Mouse (Mus musculus): Measurements from ENCODE around the gene Arhgap33.
"Not testable (repeated sequence)": the region's sequence is repeated elsewhere in the genome, so short reads cannot be mapped to it uniquely, and the experiment has no call there.

Gene Arhgap33

DNA sequence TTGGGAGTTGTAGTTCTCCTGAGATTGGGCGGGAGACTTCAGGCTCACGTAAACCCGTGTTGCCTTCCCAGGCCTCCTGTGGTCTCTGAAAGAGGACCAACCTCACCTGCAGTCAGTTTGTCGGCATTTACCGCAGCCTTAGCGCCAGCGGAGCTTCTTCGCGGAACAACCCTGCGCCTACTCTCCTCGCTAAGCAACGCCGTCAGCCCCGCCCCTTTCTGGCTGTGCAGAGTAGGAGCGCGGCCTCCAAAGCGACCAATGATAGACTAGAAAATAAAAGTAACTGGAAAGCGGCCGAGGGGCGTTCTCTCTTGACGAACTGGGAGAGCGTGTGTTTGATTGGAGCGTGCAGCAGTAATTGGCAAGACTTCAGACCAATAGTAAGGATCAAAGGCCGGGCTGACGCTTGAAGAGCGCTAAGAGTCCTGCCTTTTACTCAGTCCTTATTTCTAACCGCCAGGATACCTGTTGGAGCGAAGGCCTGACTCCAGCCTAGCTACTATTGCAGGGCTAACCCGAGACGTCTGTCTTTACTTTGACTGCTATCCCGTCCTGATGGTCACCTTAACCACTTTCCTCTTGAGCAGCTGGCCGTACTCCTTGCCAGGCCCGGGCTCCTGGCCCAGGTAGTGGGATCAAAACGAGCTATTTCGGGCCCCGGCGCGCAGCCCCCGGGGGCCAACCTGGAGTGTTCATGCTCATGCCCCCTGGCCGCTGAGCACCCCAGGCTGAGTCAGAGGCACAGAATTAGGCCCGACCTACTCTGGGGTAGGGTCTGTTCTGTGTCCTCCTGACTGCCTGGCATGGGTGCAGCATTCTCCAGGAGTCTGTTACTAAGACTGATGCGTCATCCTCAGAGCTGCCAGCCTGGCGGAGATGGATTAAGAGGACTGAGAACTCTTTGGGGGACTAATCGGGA, 17.5 kb upstream of the Arhgap33 start, which contains the start of the genes Hspb6 and Proser3:
Gene Hspb6, plus strand, starts transcription at position 77 of the 919 bp plus-strand sequence.
Gene Proser3, minus strand, starts transcription at position 198 of the 919 bp plus-strand sequence.
- peak; percentile 95 for DNase-seq

DNA sequence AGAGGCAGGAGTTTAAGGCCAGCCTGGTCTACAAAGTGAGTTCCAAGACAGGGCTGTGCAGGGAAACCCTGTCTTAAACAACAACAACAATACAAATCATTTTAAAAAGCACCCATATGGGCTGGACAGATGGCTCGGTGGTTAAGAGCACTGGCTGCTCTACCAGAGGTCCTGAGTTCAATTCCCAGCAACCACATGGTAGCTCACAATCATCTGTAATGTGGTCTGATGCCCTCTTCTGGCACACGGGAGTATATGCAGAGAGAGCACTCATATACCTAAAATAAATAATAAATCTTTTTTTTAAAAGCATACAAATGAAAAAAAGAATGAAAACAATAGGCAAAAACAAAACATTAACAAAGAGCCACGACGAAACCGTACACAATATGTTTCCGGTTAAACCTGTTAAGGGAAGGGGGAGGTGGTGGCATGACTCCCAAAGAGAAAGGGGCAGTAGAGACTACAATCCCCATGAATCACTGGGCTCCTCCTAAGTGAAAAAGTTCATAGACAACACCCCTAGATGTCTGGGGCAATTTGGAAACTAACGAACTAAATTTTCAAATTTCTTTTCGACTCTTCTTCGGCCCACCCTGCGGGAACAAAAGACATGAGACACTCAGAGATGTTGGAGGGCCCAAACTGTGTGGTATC, 16.7 kb upstream of the Arhgap33 start:
- DNase-seq: no peak

DNA sequence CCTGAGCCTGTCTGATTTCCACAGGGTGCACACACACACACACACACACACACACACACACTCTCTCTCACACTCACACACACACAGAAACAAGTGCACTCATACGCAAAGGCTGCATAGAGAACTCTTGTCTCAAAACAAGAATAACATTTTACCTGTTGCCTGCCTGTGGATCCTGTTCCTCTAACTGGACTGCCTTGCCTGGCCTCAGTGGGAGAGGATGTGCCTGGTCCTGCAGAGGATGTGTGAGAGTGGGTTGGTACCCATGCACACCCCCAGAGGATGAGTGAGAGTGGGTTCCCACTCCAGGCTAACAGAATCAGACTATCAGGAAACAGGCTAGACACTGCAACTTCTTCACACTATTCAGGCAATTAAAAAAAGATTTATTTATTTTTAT, 15.7 kb upstream of the Arhgap33 start:
- DNase-seq: no peak

DNA sequence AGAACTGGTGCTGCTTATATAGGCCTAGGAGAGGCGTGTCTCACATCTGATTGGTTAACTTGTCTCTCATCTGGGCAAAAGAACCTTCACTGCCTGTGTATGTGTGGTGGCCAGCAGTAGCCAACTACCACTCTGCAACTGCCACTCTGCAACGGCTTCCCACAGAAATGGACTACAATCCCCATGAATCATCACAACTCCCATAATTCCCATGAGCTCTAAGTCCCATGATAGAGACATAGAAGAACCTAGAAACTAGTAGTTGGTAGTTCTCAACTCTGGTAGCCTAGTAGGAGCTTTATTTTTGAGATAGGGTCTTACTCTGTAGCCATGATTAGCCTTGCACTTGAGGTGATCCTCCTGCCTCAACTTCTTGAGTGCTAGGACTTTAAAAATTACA, 15.0 kb upstream of the Arhgap33 start:
- DNase-seq: no peak

DNA sequence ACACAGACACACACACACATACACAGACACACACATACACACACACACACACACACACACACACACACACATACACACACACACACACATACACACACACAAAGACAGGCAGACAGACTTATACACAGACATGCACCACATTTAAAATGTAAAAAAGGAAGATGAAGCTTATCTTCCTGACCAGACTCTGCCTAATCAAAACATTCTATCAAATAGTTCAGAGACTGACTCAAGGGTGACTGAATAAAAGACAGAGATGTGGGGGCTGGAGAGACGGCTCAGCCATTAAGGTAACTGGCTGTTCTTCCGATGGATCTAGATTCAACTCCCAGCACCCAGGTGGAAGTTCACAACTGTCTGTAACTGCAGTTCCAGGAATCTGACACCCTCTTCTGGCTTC, 9.5 kb upstream of the Arhgap33 start:
- DNase-seq: no peak

DNA sequence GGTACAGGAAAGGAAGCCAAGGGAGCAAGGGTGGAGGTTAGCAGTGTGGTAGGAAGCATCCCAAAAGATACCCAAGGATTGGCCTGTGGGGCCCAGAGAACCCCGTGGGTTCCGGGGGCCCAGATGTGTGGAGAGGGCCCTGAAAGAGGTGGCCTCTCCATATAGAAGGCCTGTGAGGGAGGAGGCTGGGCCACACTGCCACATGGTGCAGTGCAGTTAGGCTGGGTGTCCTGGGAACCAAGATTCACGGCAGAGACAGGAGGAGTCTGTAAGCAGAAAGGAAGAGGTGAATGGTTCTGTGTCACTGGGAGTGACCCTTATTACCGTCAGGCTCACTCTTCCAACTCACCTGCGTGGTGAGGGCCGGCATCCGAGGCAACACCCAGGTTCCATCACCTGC, 5.7 kb upstream of the Arhgap33 start:
- no peak for DNase-seq

DNA sequence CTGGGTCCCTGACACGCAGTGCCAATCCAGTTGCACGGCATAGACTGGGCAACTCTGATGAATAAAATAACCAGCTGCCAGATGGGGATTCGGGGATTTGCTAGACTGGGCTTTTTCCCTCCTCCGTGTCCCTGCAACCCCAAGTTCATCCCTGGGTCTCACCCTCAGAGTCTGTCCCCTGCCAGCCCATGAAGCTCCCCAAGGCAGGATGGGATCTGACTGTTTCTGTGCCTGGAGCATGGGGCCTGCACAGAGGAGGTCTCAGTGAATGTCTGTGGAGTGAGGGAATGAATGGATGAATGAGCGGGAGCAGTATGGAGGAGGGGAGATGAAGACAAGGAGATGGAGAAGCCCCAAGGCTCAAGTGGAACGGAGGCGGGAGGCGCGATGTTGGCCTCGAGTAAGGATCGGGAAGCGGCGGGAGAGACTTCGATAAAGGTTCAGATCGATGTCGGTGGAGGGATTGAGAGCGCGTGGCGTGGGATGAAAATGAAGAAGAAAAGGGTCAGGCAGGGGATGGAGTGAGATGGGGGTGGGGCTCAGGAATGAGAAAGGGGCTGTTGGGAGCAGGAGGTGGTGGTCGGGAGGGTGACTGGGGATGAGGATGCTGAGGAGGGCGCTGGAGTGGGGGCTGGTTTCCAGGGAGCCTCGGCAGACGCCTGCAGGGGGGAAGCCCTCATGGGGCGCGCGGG, 773 bp downstream of the Arhgap33 start:
- DNase-seq: no peak

DNA sequence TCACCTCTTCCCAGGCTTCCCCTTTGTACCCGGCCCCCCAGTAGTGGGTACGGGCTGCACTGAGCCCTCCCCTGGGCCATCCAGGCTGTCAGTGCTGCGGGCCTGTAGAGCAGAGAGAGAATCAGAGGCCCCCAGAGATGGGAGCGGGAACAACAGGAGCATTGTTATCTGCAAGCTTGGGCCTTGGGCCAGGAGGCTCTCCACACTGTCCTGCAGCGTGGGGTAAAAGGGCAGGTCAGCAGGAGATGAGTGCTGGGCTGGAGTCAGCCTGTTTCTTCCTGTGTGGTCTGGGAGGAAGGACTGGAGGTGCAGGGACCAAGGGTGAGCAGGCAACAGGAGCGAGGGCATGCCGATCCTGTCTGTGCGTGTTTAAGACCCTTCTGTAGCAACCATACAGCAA, 1.9 kb downstream of the Arhgap33 start:
- DNase-seq: no peak

DNA sequence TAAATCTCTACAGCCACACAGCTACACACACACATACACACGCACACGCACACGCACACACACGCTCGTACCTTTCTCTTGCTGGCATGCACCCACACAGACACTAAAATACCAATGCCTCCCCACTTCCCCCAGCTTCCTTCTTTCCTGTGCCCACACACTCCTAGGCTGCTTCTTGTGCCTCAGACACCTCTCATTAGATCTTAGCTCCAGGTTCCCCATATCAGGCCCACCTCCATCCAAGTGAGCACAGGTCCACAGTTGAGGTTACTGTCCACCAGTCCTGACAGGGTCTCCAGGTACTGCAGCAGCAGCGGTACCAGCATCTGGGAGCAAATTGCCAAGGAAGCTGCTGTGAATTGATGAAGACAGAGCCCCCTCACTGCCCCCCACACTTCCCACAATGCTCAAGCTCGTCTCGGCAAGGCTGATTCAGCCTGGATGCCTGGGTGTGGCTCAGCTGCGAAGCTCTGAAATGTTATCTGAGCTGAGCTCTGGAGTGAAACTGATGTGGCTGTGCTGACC, 3.5 kb downstream of the Arhgap33 start:
- peak; percentile 74 for DNase-seq

DNA sequence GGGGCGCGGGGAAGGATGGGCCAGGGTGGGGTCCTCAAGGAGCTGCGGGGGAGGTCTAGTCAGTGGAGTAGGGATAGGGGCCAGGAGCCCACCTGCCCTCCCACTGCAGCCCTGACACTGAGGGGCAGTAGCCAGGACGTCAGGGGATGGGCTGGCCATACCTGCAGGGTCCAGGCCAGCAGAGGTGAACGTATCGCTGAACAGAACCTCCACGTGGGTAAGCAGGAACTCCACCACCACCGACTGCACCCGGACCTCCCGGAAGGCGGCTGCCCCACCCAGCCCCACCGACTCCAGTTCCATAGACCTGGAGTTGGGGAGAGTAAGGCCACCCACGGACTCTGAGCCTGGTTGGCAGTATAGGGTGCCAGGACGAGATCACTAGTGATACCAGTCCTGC, 7.9 kb downstream of the Arhgap33 start:
- DNase-seq: no peak

DNA sequence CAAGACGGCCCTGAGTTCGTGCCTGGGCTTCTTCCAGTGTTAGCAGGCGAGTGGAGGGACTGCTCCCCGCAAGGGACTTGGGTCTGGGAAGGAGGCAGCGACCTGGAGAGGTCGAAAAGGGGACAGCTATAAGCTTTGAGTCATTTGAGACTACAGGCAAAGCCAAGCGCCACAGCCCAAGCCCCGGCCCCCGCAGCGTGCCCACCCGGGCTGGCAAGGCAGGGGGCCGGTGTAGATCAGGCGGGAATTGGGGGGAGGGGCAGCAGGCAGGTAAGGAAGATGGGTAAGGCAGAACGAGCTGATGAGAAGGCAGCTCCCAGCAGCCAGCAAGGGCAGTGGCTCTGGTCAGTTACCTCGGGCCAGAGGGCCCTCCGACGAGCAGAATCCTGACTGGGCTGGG, 8.5 kb downstream of the Arhgap33 start:
- DNase-seq: no peak

DNA sequence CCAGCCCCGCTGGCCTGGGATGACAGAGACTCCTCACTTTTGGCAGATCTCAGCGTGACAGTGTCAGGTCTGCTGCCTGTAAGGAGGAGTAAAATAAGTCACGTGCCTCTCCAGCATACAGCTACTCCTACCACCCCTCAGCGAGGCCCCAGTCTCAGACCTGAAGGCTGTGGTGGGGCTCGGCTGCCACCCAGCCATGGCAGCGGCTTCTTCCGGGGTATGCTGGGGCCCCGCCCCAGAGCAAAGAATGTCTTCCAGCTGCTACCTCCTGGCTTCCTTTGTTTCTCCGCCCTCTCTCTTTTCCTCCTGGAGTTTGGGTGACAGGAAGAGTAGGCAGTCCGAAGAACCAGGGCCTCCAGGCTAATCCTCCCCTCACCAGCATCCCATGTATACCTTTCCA, 8.9 kb downstream of the Arhgap33 start:
- no peak for DNase-seq

DNA sequence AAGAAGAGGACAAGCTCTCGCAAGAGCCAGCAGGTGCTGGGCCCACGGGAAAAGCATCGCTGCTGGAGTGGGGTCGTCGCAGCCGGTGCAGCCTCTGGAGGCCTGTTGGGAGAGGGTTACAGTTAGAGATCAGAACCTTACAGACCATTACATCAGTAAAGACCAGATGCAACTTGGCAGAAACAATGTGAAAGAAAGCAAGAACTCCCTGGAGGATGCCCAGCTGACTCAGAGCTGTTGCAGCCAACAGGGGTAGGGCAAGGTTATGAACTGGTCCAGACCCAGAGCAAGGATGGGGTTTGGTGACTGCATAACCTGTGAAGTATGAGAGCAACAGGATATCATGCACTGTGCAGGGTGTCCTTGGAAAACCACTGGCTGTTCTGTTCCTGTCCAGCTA, 10.4 kb downstream of the Arhgap33 start:
- no peak for DNase-seq

DNA sequence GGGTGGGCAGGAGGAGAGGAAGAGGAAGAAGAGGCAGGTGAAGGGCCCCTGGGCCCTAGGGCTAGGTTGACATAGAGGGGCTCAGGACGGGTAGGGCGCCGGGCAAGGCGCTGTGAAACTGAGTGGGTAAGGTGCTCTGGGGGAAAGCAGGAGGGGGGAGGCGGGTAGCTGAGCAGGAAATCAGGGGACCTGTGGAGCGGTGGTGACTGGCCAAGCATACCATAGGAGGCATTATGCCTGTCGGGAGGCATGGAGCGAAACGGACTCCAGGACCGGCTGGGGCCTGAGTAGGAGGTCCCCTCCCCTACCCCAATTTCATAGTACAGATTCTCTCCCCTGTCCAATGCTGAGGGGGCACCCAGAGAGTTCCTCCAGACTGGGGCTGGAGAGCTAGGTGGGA, 12.0 kb downstream of the Arhgap33 start:
- no peak for DNase-seq

DNA sequence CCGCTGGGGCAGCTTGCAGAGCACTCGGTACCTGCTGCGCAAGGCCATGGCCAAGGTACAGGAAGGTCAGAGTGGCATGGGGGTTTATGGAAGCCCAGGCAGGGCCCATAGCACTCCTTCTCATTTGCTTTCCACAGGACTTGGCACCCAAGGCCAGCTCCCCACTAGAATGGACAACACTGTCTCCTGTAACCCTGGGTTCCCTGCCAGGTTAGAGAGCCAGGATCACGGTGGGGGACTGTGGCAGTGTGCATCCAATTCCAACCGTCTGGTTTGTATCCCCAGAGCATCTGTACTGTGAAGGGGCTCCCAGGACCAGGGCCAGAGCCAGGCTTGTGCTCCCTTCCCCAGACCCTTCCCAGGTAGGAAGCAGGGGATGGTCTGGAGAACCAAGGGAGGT, 14.0 kb downstream of the Arhgap33 start:
- no peak for DNase-seq

DNA sequence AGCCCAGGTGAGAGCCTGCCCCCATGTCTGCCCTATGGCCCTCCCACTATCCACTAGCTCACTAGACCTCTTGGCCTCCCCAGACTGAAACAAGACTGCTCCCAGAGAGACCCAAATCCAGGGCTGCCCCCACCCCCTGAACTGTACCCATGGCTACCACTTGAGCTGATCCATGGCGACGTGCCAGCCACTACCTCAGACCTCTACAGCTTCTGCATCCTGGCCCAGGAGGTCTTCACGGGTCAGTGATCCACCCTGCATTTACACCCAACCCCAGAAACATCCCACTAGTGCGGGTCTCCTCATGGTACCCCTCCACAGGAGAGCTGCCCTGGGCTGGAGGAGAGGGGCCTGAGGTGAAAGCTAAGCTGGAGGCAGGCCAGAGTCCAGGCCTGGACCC, 14.5 kb downstream of the Arhgap33 start:
- no peak for DNase-seq

DNA sequence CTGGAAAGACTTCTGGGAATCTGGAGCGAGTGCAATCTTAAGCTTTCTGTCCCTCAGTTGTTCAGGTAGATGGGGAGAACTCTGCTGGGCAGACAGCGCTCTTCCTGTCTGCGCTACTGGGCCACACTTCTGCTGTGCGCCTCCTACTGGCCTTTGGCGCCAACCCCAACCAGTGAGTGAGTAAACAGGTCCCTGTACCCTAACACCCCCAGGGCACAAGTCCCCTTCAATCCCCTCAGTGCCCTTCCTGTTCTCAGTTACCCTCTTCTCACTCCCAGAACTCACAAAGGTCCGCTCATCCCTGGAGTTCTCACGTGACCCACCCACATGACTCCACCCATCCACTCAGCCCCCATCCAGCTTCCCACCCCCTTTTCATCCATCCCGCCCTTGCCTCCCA, 16.5 kb downstream of the Arhgap33 start:
- DNase-seq: no peak

DNA sequence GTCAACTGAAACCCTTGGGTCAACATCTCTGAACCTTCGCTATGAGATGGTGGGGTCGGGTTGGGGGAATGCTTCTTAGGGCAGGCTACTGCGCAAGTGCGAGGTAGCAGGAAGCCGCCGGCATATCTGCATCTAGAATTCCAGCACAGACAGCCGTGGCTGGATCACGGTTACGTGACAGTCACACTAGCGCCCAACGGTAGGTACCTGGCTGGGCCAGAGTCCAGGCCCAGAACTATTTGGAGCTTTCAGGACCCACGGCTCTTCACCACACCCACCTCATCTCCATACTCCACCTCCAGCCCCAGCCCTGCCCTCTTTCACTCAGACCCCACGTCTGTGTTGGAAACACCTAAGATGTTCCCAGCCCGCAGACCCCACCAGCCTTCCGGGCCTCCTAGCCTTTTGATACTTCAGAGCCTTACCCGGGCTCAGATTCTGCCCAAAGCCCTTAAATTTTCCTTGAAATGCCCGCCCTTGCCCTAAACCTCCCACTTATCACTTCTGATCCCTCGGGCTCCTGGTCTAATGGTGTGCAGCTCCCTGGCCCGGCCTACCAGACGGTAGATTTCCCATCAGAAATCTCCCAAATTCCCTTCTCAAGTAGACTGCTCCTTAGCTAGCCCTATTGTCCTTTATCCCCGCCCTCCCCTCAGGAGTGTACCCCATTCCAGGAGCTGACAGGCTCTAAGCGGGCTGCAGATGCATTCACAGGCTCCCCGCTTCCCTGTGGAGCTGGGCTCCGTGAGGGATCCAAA, 19.7 kb downstream of the Arhgap33 start:
- no peak for DNase-seq

DNA sequence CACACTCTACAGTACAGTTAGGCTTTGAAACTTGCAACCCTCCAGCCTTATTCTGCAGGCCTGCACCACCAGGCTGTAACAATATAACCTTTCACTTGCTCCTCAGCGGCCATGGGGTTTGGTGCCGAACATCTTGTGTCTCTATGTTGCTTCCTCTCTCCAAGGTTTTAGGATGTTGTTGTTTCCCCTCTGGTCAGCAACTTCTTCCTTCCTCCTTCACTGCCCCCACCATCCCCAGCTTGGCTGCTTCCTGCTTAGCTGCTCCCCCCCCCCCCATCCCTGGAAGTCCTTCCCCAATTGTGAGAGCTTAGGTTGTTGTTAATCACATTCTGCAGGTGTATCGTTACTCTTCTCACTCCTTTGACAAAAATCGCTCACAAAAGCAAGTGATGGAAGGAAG, 26.8 kb downstream of the Arhgap33 start:
- no peak for DNase-seq

DNA sequence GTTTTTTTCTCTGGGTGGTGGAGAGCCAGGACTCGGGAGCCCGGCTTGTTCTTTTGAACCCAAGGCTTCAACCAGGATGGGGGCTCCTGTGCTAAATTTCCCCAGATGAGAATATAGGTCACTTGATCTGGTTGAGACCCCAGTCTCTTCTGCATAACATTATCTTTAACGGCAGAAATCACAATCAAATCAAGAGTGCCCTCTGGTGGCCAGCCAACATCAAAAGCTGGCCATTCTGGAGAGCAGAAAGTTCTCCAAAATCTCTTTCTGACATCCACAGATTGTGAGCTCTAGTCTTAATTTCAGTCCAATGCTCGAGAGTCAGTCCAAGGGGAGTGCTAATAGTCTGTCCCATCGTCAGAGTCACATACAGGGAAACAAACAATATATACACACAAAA, 33.7 kb downstream of the Arhgap33 start:
- DNase-seq: not testable (repeated sequence)

DNA sequence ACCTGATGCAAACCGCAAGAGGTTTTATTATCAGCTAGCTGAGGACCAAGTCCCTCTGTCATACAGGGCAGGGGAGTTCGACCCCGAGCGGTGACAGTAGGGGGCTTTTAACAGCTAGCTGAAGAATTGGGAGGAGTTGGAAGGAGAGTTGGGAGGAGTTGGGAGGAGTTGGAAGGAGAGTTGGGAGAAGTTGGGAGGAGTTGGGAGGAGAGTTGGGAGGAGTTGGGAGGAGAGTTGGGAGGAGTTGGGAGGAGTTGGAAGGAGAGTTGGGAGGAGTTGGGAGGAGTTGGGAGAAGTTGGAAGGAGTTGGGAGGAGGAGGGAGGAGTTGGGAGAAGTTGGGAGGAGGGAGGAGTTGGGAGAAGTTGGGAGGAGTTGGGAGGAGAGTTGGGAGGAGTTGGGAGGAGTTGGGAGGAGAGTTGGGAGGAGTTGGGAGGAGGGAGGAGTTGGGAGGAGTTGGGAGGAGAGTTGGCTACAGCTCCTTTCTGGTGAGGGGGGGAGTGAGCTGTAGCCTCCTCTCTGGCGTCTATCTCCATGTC, 39.3 kb downstream of the Arhgap33 start:
- DNase-seq: not testable (repeated sequence)

DNA sequence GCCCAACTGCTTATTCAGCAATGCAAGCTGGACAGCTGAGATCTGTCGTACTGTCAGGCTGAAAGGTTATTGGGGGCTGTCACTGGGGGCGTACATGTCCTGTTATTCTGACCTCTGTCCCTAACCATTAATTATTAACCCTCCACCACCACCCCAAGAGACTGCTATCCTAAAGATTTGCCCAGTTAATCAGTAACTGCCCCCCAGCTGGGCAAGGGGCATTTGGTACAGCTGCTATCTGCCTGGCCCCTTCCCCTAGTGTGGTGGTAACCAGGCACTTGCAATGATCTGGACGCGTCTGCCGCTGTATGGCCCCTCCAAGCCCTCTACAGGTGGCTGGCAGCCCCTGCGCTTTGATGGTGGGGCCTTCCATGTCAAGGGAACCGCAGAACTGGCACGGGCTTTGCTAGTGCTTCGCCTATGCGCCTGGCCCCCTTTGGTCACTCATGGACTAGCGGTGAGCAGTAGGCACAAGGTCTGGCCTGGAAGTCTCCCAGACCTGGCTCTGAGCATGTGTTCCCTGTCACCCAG, 41.4 kb downstream of the Arhgap33 start, which contains the start of gene Prodh2:
Gene Prodh2, plus strand, starts transcription at position 222 of the 531 bp plus-strand sequence.
- DNase-seq: no peak
